Mouse (Mus musculus) olfactory bulb, adult 2 months (tissue): Measurements from ENCODE around the gene Disc1. TPM values are rescaled to one million over a fixed set of nuclear protein-coding genes. Genes with fewer than 3 reads are reported as not detected.

ENCODE experiments used
- H3K27ac ChIP-seq: fragments of 200-500 bp; 2 replicates; pipeline ENCODE4 v1.5.1; 2012; ENCODE audit warnings: low read depth, low read length; ENCODE audit not compliant: insufficient read depth
- H3K4me1 ChIP-seq: fragments of 200-500 bp; 2 replicates; pipeline ENCODE4 v1.6.1; 2012; ENCODE audit warnings: low read length; ENCODE audit not compliant: control insufficient read depth, insufficient read depth
- H3K4me3 ChIP-seq: fragments of 200-500 bp; 2 replicates; pipeline ENCODE4 v1.5.1; 2012; ENCODE audit warnings: mild to moderate bottlenecking, low read depth, low read length, moderate library complexity; ENCODE audit not compliant: insufficient read depth
- CTCF ChIP-seq: fragments of 200-500 bp; IDR thresholded peaks from 2 replicates; pipeline ENCODE4 v1.5.1; 2012; ENCODE audit warnings: low read depth, mild to moderate bottlenecking, low read length, moderate library complexity; ENCODE audit not compliant: insufficient read depth
- POLR2A ChIP-seq: fragments of 200-500 bp; IDR thresholded peaks from 2 replicates; pipeline ENCODE4 v1.6.1; 2012; ENCODE audit warnings: mild to moderate bottlenecking, low read depth, low read length, moderate library complexity; ENCODE audit not compliant: insufficient read depth
- WGBS: fragments of 180-500 bp; shearing (Covaris S2); methylation state at CpG from one replicate; pipeline ENCODE4 v1.1.7; 2018; 5-methylcytosine and 5-hydroxymethylcytosine counted together
- polyA plus RNA-seq: library from polyadenylated mRNA; stranded (reverse); fragments of >200 nt; gene quantifications from 2 replicates; pipeline ENCODE4 v1.2.4, GENCODE M21; 2012; ENCODE audit warnings: low replicate concordance; ENCODE audit not compliant: missing spikeins, insufficient read depth, insufficient read length

The Disc1 gene
- polyA plus RNA-seq, 1 experiment: not detected

DNA sequence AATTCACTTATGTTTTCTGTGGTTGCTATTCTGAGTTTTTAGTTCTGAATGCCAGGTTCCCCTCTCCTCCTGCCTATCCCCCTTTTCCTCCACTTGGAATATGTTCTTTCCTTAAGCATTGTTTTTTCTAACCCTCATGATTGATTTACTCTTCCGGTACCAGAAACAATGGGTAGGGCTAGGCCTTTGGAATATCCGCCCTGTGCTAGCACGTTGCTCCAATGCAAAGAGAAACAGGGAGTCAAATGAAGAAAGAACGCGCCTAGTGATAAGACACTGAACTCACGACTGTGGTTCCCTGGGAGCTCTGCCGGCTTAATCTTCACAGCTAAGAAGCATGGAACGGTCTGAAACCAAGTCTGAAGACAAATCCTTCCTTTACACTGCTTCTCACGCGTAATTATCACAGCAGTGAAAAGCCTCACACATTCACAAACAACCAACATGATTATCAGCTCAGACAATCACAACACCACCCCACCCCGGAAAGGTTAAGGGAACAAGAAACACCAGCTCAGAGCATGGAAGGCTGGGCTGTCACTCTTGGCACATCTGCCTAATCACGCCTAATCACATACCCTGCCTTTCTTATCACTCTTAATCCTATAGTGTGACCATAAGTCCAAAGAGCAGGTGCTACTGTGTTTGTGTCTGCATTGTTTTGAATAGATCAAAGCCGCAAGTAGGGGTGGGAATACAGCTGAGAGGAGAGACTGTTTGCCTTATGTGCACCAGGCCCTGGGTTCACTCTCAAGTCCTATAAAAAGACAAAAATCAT is 218.3 kb downstream of the Disc1 start:
- Histone ChIP-seq H3K27ac (peak overlapping the region; percentile 17; the same call in 1 of the 2 replicates), H3K4me1 (peaks cover 5% of the 10 kb centered on the region), H3K4me3 (no peak overlapping the region)
- 50% methylated on average over 13 of the region's 13 CpGs for WGBS
- TF ChIP-seq POLR2A (no peak), CTCF (no peak)

DNA sequence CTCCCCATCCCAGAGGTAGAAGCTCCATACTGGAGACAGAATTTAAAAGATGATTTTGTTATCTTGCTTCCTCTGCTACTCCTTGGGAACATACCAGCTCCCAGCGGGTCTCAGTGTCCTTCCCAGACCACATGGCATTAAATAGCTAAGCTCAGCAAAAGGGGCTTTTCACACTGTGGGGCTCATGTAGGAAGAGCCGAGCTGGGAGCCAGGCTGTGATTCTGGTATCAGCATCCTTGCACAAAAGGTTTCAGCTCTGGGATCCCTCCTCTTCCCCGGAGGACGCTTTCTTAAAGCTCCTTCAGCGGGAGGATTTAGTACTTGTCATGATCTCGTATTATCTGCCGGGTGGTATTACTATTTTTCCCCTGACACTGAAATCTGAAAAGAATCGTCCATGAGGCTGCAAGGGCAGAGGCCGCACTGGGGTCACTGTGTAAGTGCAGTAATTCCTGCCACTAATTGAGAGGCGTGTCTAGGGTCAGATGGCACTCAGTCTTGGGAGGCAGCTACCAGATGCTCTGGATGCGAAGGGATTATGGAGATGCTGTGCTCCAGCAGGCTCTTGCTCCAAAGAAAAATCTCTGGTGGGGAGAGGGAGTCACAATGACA is 223.2 kb downstream of the Disc1 start:
- no peak for TF ChIP-seq CTCF
- TF ChIP-seq POLR2A: no peak
- WGBS: 56% methylated on average over 11 of the region's 11 CpGs
- no peak overlapping the region for H3K27ac ChIP-seq

DNA sequence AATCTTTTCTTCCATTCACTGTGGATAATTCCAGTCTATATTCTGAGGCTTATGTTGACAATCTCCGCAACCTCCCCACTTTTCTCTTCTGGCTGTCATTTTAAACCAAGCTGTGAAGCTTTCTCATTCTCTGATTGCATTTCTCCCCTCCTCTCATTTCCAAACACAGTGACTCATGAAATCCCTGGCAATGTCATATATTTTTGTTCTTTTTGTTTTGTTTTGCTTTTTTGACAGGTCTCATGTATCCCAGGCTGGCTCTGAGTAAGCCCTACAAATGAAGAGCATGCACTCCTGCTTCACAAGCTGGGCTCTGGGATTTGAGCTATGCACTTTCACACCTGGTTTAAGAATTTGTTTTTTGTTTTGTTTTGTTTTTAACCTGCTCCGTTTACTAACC is 225.2 kb downstream of the Disc1 start:
- 90% methylated on average over 2 of the region's 2 CpGs for WGBS
- peaks cover 8% of the 10 kb centered on the region for H3K4me1 ChIP-seq
- H3K27ac ChIP-seq: no peak overlapping the region
- TF ChIP-seq CTCF: no peak
- no peak for TF ChIP-seq POLR2A
- H3K4me3 ChIP-seq: no peak overlapping the region

More for the DNA sequence above, 223.2 kb downstream of the Disc1 start:
- H3K4me1 ChIP-seq: peaks cover 4% of the 10 kb centered on the region; the same call in 1 of the 2 replicates
- H3K4me3 ChIP-seq: no peak overlapping the region

DNA sequence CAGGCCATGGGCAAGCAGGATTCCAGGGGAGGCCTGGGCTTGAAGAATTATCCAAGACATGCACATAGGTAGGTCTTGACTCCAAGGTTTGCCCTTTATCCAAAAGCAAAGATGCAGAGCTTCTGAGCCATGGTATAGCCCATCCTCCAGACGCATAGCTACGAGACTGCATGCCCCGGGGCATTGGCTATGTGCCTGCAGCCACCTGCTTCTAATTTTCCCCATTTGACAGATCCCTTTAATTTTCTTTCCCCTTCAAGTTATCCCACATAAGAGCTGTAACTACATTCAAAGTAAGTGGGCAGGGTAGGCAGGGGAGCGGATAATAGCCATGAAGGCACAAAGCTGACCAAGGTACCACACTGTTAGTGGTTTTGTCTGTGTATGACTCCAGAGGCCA is 225.9 kb downstream of the Disc1 start:
- no peak for TF ChIP-seq CTCF
- no peak for TF ChIP-seq POLR2A
- 73% methylated on average over 4 of the region's 4 CpGs for WGBS
- Histone ChIP-seq H3K4me3 (no peak overlapping the region), H3K27ac (no peak overlapping the region), H3K4me1 (peaks cover 8% of the 10 kb centered on the region)

DNA sequence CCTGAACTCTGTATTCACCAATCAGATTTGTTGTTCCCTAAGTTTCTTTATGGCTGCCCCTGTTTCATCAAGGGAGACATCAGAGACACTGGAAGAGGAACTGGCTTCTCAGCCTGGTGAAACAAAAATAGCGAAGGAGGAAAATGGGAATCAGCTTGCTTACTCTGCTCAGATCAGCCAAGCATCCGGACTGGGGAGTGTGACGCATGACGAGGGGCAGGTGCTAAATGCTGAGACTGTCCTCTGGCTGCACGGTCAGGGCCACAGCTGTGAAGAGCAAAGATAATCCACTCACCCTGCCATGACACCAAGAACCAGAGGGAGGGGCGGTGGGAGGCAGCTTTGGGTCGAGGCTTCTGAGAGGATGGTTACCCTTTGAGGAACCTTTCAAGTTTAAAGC is 228.5 kb downstream of the Disc1 start:
- 69% methylated on average over 7 of the region's 7 CpGs for WGBS

DNA sequence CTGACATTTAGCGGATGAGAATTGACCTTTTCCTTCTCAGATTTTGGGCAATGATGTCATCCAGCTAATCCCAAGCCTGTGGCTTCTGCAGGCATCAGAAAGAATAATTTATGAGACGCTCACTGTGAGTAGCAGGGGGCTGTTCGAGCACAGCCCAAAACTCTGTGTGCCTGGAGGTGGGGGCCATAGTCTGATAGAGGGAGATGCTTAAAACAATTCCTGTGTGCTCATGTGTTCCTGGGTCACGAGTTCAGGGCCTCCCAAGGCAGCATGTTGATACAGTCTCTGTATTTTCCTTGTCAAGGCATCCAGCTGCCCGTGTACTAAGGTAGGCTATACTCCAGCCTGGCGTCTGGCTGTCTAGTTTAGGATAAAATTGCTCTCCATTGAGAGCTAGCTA is 229.5 kb downstream of the Disc1 start:
- WGBS: 92% methylated on average over 6 of the region's 6 CpGs
- no peak for TF ChIP-seq CTCF
- TF ChIP-seq POLR2A: no peak

More for the DNA sequence above, 228.5 kb downstream of the Disc1 start:
- Histone ChIP-seq H3K4me1 (peaks cover 21% of the 10 kb centered on the region), H3K27ac (0 out of 2 replicates have a peak overlapping the region, but pooled peaks have one; percentile 16), H3K4me3 (no peak overlapping the region)
- TF ChIP-seq POLR2A (no peak), CTCF (no peak)

DNA sequence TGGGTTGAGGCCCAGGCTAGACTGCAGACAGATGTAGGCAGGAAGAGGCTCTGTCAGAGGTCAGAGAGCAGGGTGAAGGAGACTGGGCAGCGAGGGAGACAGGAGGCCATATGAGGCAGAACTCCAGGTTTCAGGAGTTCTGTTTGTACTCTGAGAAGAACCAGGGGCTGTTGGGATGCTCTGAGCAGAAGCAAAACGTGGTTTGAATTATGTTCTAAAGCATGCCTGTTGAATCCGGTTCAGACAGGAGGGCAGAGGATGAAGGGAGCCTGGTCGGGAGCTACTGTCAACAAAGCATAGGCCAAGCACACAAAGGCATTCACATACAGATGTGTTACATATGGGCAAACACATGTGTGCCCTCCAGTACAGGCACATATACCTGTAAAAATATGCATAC is 230.9 kb downstream of the Disc1 start:
- H3K27ac ChIP-seq: no peak overlapping the region
- H3K4me1 ChIP-seq: peaks cover 22% of the 10 kb centered on the region
- no peak for TF ChIP-seq POLR2A
- no peak for TF ChIP-seq CTCF
- H3K4me3 ChIP-seq: no peak overlapping the region
- 78% methylated on average over 4 of the region's 4 CpGs for WGBS

More for the DNA sequence above, 229.5 kb downstream of the Disc1 start:
- Histone ChIP-seq H3K27ac (no peak overlapping the region), H3K4me3 (no peak overlapping the region), H3K4me1 (peaks cover 22% of the 10 kb centered on the region)

DNA sequence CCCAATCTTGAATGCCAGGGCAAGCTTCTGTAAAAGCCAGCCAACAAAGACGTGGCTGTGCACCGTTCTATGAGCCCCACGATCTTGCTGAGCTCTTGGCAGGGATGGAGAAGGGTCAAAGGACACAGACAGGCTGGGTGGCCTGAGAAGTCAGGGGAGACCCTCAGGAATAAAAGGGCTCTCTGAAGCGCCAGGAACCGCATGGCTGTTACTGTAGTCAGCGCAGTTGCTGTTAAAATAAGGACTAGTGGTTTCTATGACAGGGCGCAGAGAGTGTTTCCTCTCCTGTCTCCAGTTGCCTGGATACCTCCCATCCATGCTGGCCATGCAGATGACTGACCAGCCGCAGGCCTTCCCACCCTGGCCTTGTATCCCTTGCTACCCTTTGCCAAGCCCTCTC is 231.4 kb downstream of the Disc1 start:
- H3K27ac ChIP-seq: no peak overlapping the region
- WGBS: 71% methylated on average over 8 of the region's 8 CpGs

DNA sequence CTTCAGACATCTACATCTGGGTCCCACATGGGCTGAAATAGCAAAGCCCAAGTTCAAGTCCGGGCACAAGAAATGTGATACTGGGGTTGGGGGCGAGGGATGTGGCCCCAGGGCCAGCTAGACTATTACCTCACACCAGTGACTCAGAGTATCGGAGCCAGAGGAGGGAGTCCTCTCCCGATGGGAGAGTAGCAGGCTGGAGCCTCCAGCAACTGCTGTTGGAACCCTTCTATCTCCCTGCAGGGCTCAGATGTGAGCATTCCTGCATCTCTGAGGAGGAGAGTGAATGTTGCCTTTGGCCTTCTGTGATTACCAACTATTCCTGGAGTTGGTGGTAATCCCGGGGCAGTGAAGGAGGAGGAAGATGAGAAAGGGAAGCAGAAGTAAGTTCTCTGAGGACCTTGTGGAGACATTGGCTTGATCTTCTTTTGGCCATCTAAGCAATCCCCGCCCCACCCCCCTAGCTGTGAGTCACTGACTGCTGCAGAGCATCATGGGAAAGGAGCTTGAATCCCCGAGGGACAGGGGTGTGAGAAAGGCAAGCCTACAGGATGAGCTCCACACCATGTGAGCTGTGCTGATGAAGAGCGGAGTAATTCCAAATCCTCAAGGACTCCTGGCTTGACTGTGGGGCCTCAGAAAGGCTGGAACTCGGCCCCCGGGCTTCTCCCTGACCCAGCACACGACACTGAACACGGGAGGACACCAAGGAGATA is 232.1 kb downstream of the Disc1 start:
- no peak overlapping the region for H3K4me3 ChIP-seq
- 76% methylated on average over 12 of the region's 12 CpGs for WGBS
- peaks cover 22% of the 10 kb centered on the region for H3K4me1 ChIP-seq
- TF ChIP-seq POLR2A (no peak), CTCF (no peak)
- peak overlapping the region; percentile 29; the same call in 1 of the 2 replicates for H3K27ac ChIP-seq

More for the DNA sequence above, 231.4 kb downstream of the Disc1 start:
- Histone ChIP-seq H3K4me1 (peaks cover 22% of the 10 kb centered on the region), H3K4me3 (no peak overlapping the region)
- TF ChIP-seq POLR2A (no peak), CTCF (no peak)

DNA sequence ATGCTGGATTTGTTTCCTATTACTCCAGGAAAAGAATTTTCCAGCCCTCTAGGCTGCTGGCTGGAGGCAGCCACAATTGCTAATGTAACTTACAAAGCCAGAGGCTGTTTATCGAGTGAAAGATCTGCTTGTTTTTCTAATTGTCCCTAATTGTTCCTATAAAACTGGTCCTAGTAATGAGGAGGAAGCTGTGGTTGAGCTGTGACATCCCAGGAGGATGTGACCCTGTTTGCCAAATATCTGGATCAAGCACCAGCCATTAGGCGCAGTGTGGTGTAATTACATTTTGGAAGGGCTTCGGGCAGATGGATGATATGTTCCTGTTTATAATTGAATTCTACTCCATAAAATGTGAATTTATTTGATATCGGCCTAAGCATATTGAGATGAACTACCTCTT is 233.3 kb downstream of the Disc1 start:
- WGBS: 68% methylated on average over 4 of the region's 4 CpGs
- TF ChIP-seq POLR2A (no peak), CTCF (no peak)
- Histone ChIP-seq H3K4me3 (no peak overlapping the region), H3K27ac (no peak overlapping the region), H3K4me1 (peaks cover 20% of the 10 kb centered on the region)
